In genomic region chr15:80557745-80558144, GRCm38 (mm10) we compare ENCODE assay signal across 16 mouse cellular contexts. TPM values are rescaled to one million over a fixed set of nuclear protein-coding genes. Genes with fewer than 3 reads are reported as not detected.
A peak's percentile ranks its signal among the peaks of the same experiment; 100 is the strongest.
DNase-seq lines count a peak whose midpoint lies in the region; ATAC-seq lines count a peak whose summit lies in the region.
"Had no signal": no experiment of that assay in that cellular context is flagged by ENCODE, and none has a peak within 500 bp of the region (broad histone marks: within the 10 kb centered on the region; RNA-seq: fewer than 3 reads in every experiment).

No protein-coding gene starts in this region.

- DNase-seq in cerebellum, postnatal 10 days, result peak; percentile 16 to 39
- DNase-seq in cerebellum, postnatal 25 days, result no peak
- DNase-seq in kidney, postnatal 14 days, result peak; percentile 10
- DNase-seq in kidney, adult 8-10 months, result no peak
- DNase-seq in CD4-positive helper T cell, adult 2 months (ENCODE audit: low read depth, low spot score), result peak; percentile 46
- no peak for DNase-seq in neural tube, embryonic 10.5 days (ENCODE audit: extremely low spot score, low spot score)
- no peak for DNase-seq in layer of hippocampus, adult 9-10 months (ENCODE audit: low spot score)
- DNase-seq: adrenal gland, postnatal 10 days; B cell, adult 2 months; cerebellum, postnatal 36 days; heart, adult 18-20 months; heart, postnatal 36 days; lung, postnatal 36 days; thymus, postnatal 4 days had no signal

- 0 out of 2 replicates have a peak, but pooled peaks have one; percentile 36 for ATAC-seq in megakaryocyte progenitor cell, adult 5-6 weeks (replicated peaks; ENCODE audit: poor library complexity)

RNA-seq across cellular contexts. Expression of gene Enthd1, which starts 7.2 kb away (rescaled TPM):
- not detected in 2 replicates for total RNA-seq in megakaryocyte progenitor cell, adult 5-6 weeks (2015)
- not detected in 2 replicates for total RNA-seq in megakaryocyte progenitor cell, adult 5-6 weeks (2017)
- total RNA-seq: adrenal gland, postnatal 10 days; heart, adult 18-20 months; heart, postnatal 36 days; liver, adult 2 months had no signal

RNA-seq across cellular contexts. Expression of gene Grap2, which starts 14.6 kb away (rescaled TPM):
- total RNA-seq in megakaryocyte progenitor cell, adult 5-6 weeks (2015), result 0.05 and 1.2 TPM in 2 replicates
- 1.5 and 1.8 TPM in 2 replicates for total RNA-seq in megakaryocyte progenitor cell, adult 5-6 weeks (2017)

Comparison
In these comparisons a context has a peak if more than half of its experiments do, and no peak if none do; other contexts are left out.
1. DNase-seq: peak in cerebellum, postnatal 10 days (2 of 2), kidney, postnatal 14 days (single experiment) and CD4-positive helper T cell, adult 2 months (single experiment); none in cerebellum, postnatal 25 days (0 of 2), kidney, adult 8-10 months (0 of 2), neural tube, embryonic 10.5 days (single experiment) and layer of hippocampus, adult 9-10 months (single experiment).